Mouse (Mus musculus) heart, embryonic 10.5 days (tissue): ENCODE data around the gene Agfg2. TPM values are rescaled to one million over a fixed set of nuclear protein-coding genes. Genes with fewer than 3 reads are reported as not detected.

Source experiments
- DNase-seq: peaks from one replicate; pipeline ENCODE4 v3.0.0-alpha.2; 2017; ENCODE audit warnings: low spot score
- H3K27ac ChIP-seq: fragments of 300-500 bp; sonication (generic); 2 replicates; pipeline ENCODE4 v1.5.1; 2016; ENCODE audit warnings: mild to moderate bottlenecking
- H3K27me3 ChIP-seq: fragments of 300-500 bp; sonication (generic); 2 replicates; pipeline ENCODE4 v1.6.1; 2016; ENCODE audit warnings: mild to moderate bottlenecking; ENCODE audit not compliant: poor library complexity, insufficient read depth, severe bottlenecking
- H3K36me3 ChIP-seq: fragments of 300-500 bp; sonication (generic); 2 replicates; pipeline ENCODE4 v1.6.1; 2016; ENCODE audit warnings: mild to moderate bottlenecking, moderate library complexity
- H3K4me1 ChIP-seq: fragments of 300-500 bp; sonication (generic); 2 replicates; pipeline ENCODE4 v1.6.1; 2016; ENCODE audit warnings: mild to moderate bottlenecking
- H3K4me3 ChIP-seq: fragments of 300-500 bp; sonication (generic); 2 replicates; pipeline ENCODE4 v1.5.1; 2016; ENCODE audit warnings: mild to moderate bottlenecking, moderate library complexity
- H3K9me3 ChIP-seq: fragments of 300-500 bp; sonication (generic); 2 replicates; pipeline ENCODE4 v1.6.1; 2016; ENCODE audit warnings: mild to moderate bottlenecking, moderate library complexity
- WGBS: fragments of 180-500 bp; shearing (Covaris S2); methylation state at CpG from one replicate; pipeline ENCODE4 v1.1.7; 2016; 5-methylcytosine and 5-hydroxymethylcytosine counted together
- polyA plus RNA-seq: library from polyadenylated mRNA; unstranded; fragments of >200 nt; fragmentation: Nextera tagmentation; extraction: Ambion mirVana; gene quantifications from 2 replicates; pipeline ENCODE4 v1.2.1, GENCODE M21; 2016

The Agfg2 gene
- polyA plus RNA-seq, 1 experiment from 2014 or later: 31.9 TPM

GRCm38 (mm10) chr5:137699850-137700249, 15.3 kb upstream of the Agfg2 start:
- Histone ChIP-seq H3K9me3 (no peaks in the 10 kb centered on the region), H3K27me3 (no peaks in the 10 kb centered on the region), H3K27ac (0 out of 2 replicates have a peak overlapping the region, but pooled peaks have one; percentile 22), H3K4me1 (peaks cover 3% of the 10 kb centered on the region; the same call in 1 of the 2 replicates), H3K36me3 (no peaks in the 10 kb centered on the region), H3K4me3 (no peak overlapping the region)
- WGBS: 40% methylated on average over 2 of the region's 2 CpGs
- no peak for DNase-seq

DNA sequence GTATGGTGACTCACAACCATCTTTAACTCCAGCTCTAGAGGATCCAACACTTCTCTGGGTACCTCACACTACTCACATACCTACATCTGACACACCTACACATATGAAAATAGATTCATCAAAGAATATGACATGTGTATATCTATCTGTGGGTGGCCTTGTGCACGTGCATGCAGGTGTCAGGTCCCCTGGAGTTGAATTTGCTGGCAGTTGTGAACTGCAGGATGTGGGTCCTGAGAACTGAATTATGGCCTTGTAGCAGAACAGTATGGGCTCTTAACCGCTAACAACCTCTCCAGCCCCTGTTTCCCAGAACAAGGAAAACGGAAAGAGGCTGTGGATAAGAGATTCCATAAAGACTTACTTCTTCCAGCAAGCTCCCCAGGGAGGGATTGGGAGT, 14.6 kb upstream of the Agfg2 start:
- Histone ChIP-seq H3K4me3 (no peak overlapping the region), H3K27me3 (no peaks in the 10 kb centered on the region), H3K36me3 (no peaks in the 10 kb centered on the region), H3K27ac (no peak overlapping the region), H3K9me3 (no peaks in the 10 kb centered on the region), H3K4me1 (peaks cover 3% of the 10 kb centered on the region; the same call in 1 of the 2 replicates)
- no peak for DNase-seq
- WGBS: 58% methylated on average over 3 of the region's 3 CpGs

DNA sequence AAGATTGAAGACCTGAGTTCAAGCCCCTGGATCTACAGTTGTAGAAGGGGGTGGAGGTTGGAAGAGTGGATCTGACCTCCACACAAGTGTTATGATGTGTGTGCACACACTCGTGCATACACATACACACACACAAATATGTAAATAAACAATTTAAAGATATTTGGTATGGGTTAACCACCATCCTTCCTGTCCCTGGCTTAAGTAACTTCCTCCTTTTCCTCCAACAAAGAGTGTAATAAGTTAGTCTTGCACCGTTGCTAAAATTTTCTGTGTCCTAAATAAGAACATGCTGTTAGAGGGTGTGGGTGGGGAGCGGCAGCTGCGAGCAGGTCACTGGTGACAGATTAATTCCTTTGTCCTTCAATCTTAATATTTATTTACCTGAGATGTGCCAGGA, 11.4 kb upstream of the Agfg2 start:
- DNase-seq: no peak
- Histone ChIP-seq H3K27me3 (no peaks in the 10 kb centered on the region), H3K36me3 (no peaks in the 10 kb centered on the region), H3K4me3 (no peak overlapping the region), H3K4me1 (peaks cover 3% of the 10 kb centered on the region; the same call in 1 of the 2 replicates), H3K27ac (no peak overlapping the region), H3K9me3 (no peaks in the 10 kb centered on the region)
- WGBS: 84% methylated on average over 4 of the region's 4 CpGs

- Histone ChIP-seq H3K9me3 (no peaks in the 10 kb centered on the region), H3K36me3 (no peaks in the 10 kb centered on the region), H3K27ac (no peak overlapping the region), H3K4me3 (no peak overlapping the region), H3K27me3 (no peaks in the 10 kb centered on the region), H3K4me1 (peaks cover 8% of the 10 kb centered on the region)
- DNase-seq: no peak
- WGBS: 85% methylated on average over 3 of the region's 3 CpGs
Observed at GRCm38 (mm10) chr5:137694796-137695195, 10.3 kb upstream of the Agfg2 start.

DNA sequence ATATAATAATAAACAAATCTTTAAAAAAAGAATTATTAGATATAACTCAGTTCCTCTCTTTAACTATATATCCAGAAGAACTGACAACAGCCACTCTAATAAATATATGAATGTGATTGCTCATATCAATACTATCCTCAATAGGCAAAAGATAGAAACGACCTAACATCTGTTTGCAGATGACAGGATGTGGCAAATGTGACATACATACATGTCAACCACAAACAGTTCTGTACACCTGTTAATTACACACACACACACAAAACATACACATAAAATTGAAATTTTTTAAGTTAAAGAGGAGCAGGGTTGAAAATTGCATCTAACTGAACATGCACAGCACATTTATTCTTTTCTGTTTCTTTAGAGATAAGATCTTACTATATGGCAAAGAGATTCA, 7.4 kb upstream of the Agfg2 start:
- H3K4me1 ChIP-seq: peaks cover 7% of the 10 kb centered on the region
- no peak overlapping the region for H3K4me3 ChIP-seq
- no peaks in the 10 kb centered on the region for H3K27me3 ChIP-seq
- no peaks in the 10 kb centered on the region for H3K36me3 ChIP-seq
- WGBS: 77% methylated on average over 1 of the region's 1 CpGs
- no peaks in the 10 kb centered on the region for H3K9me3 ChIP-seq
- DNase-seq: no peak
- no peak overlapping the region for H3K27ac ChIP-seq

DNA sequence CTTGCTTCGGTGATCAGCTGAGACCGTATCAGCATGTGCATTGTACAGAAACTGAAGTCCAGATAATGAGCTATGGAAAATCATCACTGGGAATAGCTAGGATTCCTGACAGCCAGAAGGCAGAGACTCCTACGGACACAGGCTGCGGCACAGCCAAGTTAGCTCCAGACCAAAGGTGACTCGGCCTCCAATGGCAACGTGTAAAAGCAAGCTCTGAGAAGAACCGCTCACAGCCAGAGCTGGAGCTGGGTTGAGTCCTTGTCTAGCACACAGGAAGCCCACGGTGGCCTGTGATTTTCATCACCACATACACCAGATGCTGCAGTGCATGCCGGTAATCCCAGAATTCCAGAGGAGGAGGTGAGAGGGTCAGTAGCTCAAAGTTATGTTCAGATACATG, 6.0 kb upstream of the Agfg2 start:
- peaks cover 14% of the 10 kb centered on the region for H3K4me1 ChIP-seq
- 40% methylated on average over 9 of the region's 9 CpGs for WGBS
- peak overlapping the region; percentile 15; the same call in 1 of the 2 replicates for H3K4me3 ChIP-seq
- H3K36me3 ChIP-seq: no peaks in the 10 kb centered on the region
- H3K27ac ChIP-seq: peak overlapping the region; percentile 59
- H3K9me3 ChIP-seq: no peaks in the 10 kb centered on the region
- H3K27me3 ChIP-seq: 0 out of 2 replicates have a peak, but pooled peaks cover 6% of the 10 kb centered on the region
- peak; percentile 78 for DNase-seq

GRCm38 (mm10) chr5:137689974-137690373, 5.4 kb upstream of the Agfg2 start:
- DNase-seq: no peak
- 83% methylated on average over 3 of the region's 3 CpGs for WGBS
- Histone ChIP-seq H3K27ac (peak overlapping the region; percentile 59), H3K27me3 (0 out of 2 replicates have a peak, but pooled peaks cover 6% of the 10 kb centered on the region), H3K36me3 (no peaks in the 10 kb centered on the region), H3K4me3 (no peak overlapping the region), H3K9me3 (no peaks in the 10 kb centered on the region), H3K4me1 (peaks cover 20% of the 10 kb centered on the region)

GRCm38 (mm10) chr5:137686127-137686790, 1.7 kb upstream of the Agfg2 start:
- H3K36me3 ChIP-seq: peaks cover 5% of the 10 kb centered on the region; the same call in 1 of the 2 replicates
- H3K27me3 ChIP-seq: 0 out of 2 replicates have a peak, but pooled peaks cover 6% of the 10 kb centered on the region
- no peaks in the 10 kb centered on the region for H3K9me3 ChIP-seq
- peak; percentile 92 for DNase-seq
- H3K4me1 ChIP-seq: peaks cover 43% of the 10 kb centered on the region
- 71% methylated on average over 6 of the region's 6 CpGs for WGBS
- peak overlapping the region; percentile 78; the same call in 1 of the 2 replicates for H3K27ac ChIP-seq
- H3K4me3 ChIP-seq: no peak overlapping the region

- no peak for DNase-seq
- Histone ChIP-seq H3K27me3 (0 out of 2 replicates have a peak, but pooled peaks cover 6% of the 10 kb centered on the region), H3K27ac (peak overlapping the region; percentile 78; the same call in 1 of the 2 replicates), H3K36me3 (peaks cover 8% of the 10 kb centered on the region; the same call in 1 of the 2 replicates), H3K9me3 (no peaks in the 10 kb centered on the region), H3K4me3 (no peak overlapping the region), H3K4me1 (peaks cover 40% of the 10 kb centered on the region)
- WGBS: 93% methylated on average over 3 of the region's 3 CpGs
Observed at GRCm38 (mm10) chr5:137685653-137686052, 1.1 kb upstream of the Agfg2 start.

GRCm38 (mm10) chr5:137683388-137684293, 885 bp downstream of the Agfg2 start:
- no peak for DNase-seq
- Histone ChIP-seq H3K9me3 (no peaks in the 10 kb centered on the region), H3K27me3 (0 out of 2 replicates have a peak, but pooled peaks cover 6% of the 10 kb centered on the region), H3K4me3 (peak overlapping the region; percentile 88), H3K27ac (peak overlapping the region; percentile 89), H3K4me1 (peaks cover 35% of the 10 kb centered on the region), H3K36me3 (peaks cover 12% of the 10 kb centered on the region; the same call in 1 of the 2 replicates)
- WGBS: 14% methylated on average over 28 of the region's 28 CpGs

GRCm38 (mm10) chr5:137682526-137682925, 2.0 kb downstream of the Agfg2 start:
- Histone ChIP-seq H3K4me1 (peaks cover 35% of the 10 kb centered on the region), H3K4me3 (peak overlapping the region; percentile 88; the same call in 1 of the 2 replicates), H3K9me3 (no peaks in the 10 kb centered on the region), H3K36me3 (peaks cover 13% of the 10 kb centered on the region; the same call in 1 of the 2 replicates), H3K27ac (no peak overlapping the region), H3K27me3 (0 out of 2 replicates have a peak, but pooled peaks cover 6% of the 10 kb centered on the region)
- WGBS: 87% methylated on average over 6 of the region's 6 CpGs
- no peak for DNase-seq

DNA sequence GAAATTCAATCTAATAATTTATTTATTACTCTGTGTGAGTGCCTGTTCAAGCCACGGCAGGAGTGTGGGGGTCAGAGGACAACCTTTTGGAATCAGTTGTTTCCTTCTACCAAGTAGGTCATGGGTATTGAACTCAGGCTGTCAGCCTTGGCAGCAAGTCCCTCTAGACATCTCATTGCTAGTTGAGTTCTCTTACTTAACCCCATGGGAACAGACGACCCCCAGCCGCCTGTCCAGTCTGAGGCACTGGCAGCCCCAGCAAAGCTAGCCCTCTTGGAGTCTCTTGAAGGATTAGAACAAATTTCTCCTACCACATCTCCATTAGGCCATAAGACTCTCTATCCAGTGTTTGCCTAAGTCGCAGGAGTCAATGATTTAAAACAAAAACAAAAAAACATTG, 4.8 kb downstream of the Agfg2 start:
- peaks cover 26% of the 10 kb centered on the region; the same call in 1 of the 2 replicates for H3K36me3 ChIP-seq
- peaks cover 23% of the 10 kb centered on the region for H3K4me1 ChIP-seq
- DNase-seq: no peak
- H3K27ac ChIP-seq: no peak overlapping the region
- 85% methylated on average over 4 of the region's 4 CpGs for WGBS
- no peaks in the 10 kb centered on the region for H3K9me3 ChIP-seq
- no peak overlapping the region for H3K4me3 ChIP-seq
- no peaks in the 10 kb centered on the region for H3K27me3 ChIP-seq
